Mouse (Mus musculus): ENCODE data around the gene Foxr2.

The Foxr2 gene

GRCm38 (mm10) chrX:153118486-153118885, at the start of gene Foxr2:
Foxr2 (plus strand) TSS chrX:153118786.
- DNase-seq (ENCODE audit: extremely low spot score, low read depth, low spot score), result no peak

GRCm38 (mm10) chrX:153119013-153119412, 427 bp downstream of the Foxr2 start:
- no peak for DNase-seq (ENCODE audit: extremely low spot score, low read depth, low spot score)

GRCm38 (mm10) chrX:153139734-153140515, 21.3 kb downstream of the Foxr2 start, which contains the start of gene Rragb:
Rragb (plus strand) TSS chrX:153139981.
- no peak for DNase-seq (ENCODE audit: extremely low spot score, low read depth, low spot score)

GRCm38 (mm10) chrX:153142656-153143055, 24.1 kb downstream of the Foxr2 start:
- DNase-seq (ENCODE audit: extremely low spot score, low read depth, low spot score), result no peak

- no peak for DNase-seq (ENCODE audit: extremely low spot score, low read depth, low spot score)
Measured at GRCm38 (mm10) chrX:153151766-153152165, 33.2 kb downstream of the Foxr2 start.

GRCm38 (mm10) chrX:153155322-153155721, 36.7 kb downstream of the Foxr2 start:
- no peak for DNase-seq (ENCODE audit: extremely low spot score, low read depth, low spot score)

- DNase-seq (ENCODE audit: extremely low spot score, low read depth, low spot score), result no peak
Measured at GRCm38 (mm10) chrX:153174786-153175185, 56.2 kb downstream of the Foxr2 start.

GRCm38 (mm10) chrX:153182221-153182620, 63.6 kb downstream of the Foxr2 start:
- no peak for DNase-seq (ENCODE audit: extremely low spot score, low read depth, low spot score)

Measured in hindlimb bud, embryonic 11.5 days (tissue).